Mouse (Mus musculus) erythroblast, embryonic 14.5 days (primary cell): Measurements from ENCODE around the gene Akt3. TPM values are rescaled to one million over a fixed set of nuclear protein-coding genes. Genes with fewer than 3 reads are reported as not detected.

ENCODE experiments used
- H3K27me3 ChIP-seq: 2 replicates; pipeline ENCODE4 v1.6.1; 2012; ENCODE audit warnings: inconsistent platforms; ENCODE audit not compliant: control insufficient read depth
- H3K36me3 ChIP-seq: 2 replicates; pipeline ENCODE4 v1.6.1; 2012; ENCODE audit warnings: mild to moderate bottlenecking, inconsistent platforms; ENCODE audit not compliant: control insufficient read depth
- H3K4me1 ChIP-seq: 2 replicates; pipeline ENCODE4 v1.6.1; 2012; ENCODE audit warnings: inconsistent platforms; ENCODE audit not compliant: control insufficient read depth
- H3K4me3 ChIP-seq: replicated peaks from 2 replicates; pipeline ENCODE3; 2012; ENCODE audit warnings: moderate library complexity, mild to moderate bottlenecking, inconsistent platforms
- H3K9me3 ChIP-seq: 2 replicates; pipeline ENCODE4 v1.6.1; 2012; ENCODE audit warnings: low read length, inconsistent platforms, mixed read lengths; ENCODE audit not compliant: control insufficient read depth
- GATA1 ChIP-seq: IDR thresholded peaks from 2 replicates; pipeline ENCODE4 v1.6.1; 2012; ENCODE audit warnings: low read length, inconsistent platforms, mixed read lengths
- TAL1 ChIP-seq: IDR thresholded peaks from 3 replicates; pipeline ENCODE4 v1.6.1; 2012; ENCODE audit warnings: low read length, inconsistent platforms, mixed read lengths
- polyA plus RNA-seq: library from polyadenylated mRNA; stranded (reverse); fragments of >175 nt; gene quantifications from 2 replicates; pipeline ENCODE4 v1.2.3, GENCODE M21; 2012

Akt3 gene
- polyA plus RNA-seq, 1 experiment = not detected

GRCm38 (mm10) chr1:177046963-177047362, 211.0 kb downstream of the Akt3 start:
- H3K9me3 ChIP-seq = no peaks in the 10 kb centered on the region

GRCm38 (mm10) chr1:177045885-177046284, 212.1 kb downstream of the Akt3 start:
- TF ChIP-seq TAL1 (no peak), GATA1 (no peak)
- Histone ChIP-seq H3K4me1 (no peaks in the 10 kb centered on the region), H3K27me3 (no peaks in the 10 kb centered on the region), H3K9me3 (no peaks in the 10 kb centered on the region), H3K36me3 (no peaks in the 10 kb centered on the region), H3K4me3 (no peak overlapping the region)

More at GRCm38 (mm10) chr1:177046963-177047362, 211.0 kb downstream of the Akt3 start:
- no peak for TF ChIP-seq GATA1
- no peak for TF ChIP-seq TAL1
- no peak overlapping the region for H3K4me3 ChIP-seq
- no peaks in the 10 kb centered on the region for H3K27me3 ChIP-seq
- H3K36me3 ChIP-seq = no peaks in the 10 kb centered on the region
- no peaks in the 10 kb centered on the region for H3K4me1 ChIP-seq

GRCm38 (mm10) chr1:177040058-177040457, 217.9 kb downstream of the Akt3 start:
- Histone ChIP-seq H3K27me3 (no peaks in the 10 kb centered on the region), H3K36me3 (no peaks in the 10 kb centered on the region), H3K4me3 (no peak overlapping the region), H3K9me3 (no peaks in the 10 kb centered on the region; the same call in 1 of the 2 replicates), H3K4me1 (no peaks in the 10 kb centered on the region)
- TF ChIP-seq TAL1 = no peak
- no peak for TF ChIP-seq GATA1

- Histone ChIP-seq H3K4me3 (no peak overlapping the region), H3K4me1 (no peaks in the 10 kb centered on the region), H3K9me3 (no peaks in the 10 kb centered on the region; the same call in 1 of the 2 replicates), H3K36me3 (no peaks in the 10 kb centered on the region), H3K27me3 (no peaks in the 10 kb centered on the region)
- TF ChIP-seq GATA1 (no peak), TAL1 (no peak)
These were observed 218.8 kb downstream of the Akt3 start for GRCm38 (mm10) chr1:177039093-177039674.

- TF ChIP-seq GATA1 (no peak), TAL1 (no peak)
- Histone ChIP-seq H3K27me3 (no peaks in the 10 kb centered on the region), H3K4me3 (no peak overlapping the region), H3K9me3 (no peaks in the 10 kb centered on the region; the same call in 1 of the 2 replicates), H3K36me3 (no peaks in the 10 kb centered on the region), H3K4me1 (no peaks in the 10 kb centered on the region)
These were observed 219.6 kb downstream of the Akt3 start for GRCm38 (mm10) chr1:177038383-177038782.

GRCm38 (mm10) chr1:177035460-177035859, 222.5 kb downstream of the Akt3 start:
- H3K36me3 ChIP-seq = no peaks in the 10 kb centered on the region
- no peak overlapping the region for H3K4me3 ChIP-seq
- H3K27me3 ChIP-seq = no peaks in the 10 kb centered on the region
- TF ChIP-seq GATA1 (no peak), TAL1 (no peak)
- H3K9me3 ChIP-seq = no peaks in the 10 kb centered on the region; the same call in 1 of the 2 replicates
- H3K4me1 ChIP-seq = no peaks in the 10 kb centered on the region

GRCm38 (mm10) chr1:177032233-177032632, 225.8 kb downstream of the Akt3 start:
- no peaks in the 10 kb centered on the region for H3K9me3 ChIP-seq
- no peak overlapping the region for H3K4me3 ChIP-seq
- H3K36me3 ChIP-seq = no peaks in the 10 kb centered on the region
- TF ChIP-seq GATA1 (no peak), TAL1 (no peak)
- H3K27me3 ChIP-seq = no peaks in the 10 kb centered on the region
- H3K4me1 ChIP-seq = no peaks in the 10 kb centered on the region

- H3K36me3 ChIP-seq = no peaks in the 10 kb centered on the region
- H3K27me3 ChIP-seq = no peaks in the 10 kb centered on the region
- H3K4me1 ChIP-seq = no peaks in the 10 kb centered on the region
- H3K9me3 ChIP-seq = no peaks in the 10 kb centered on the region
- H3K4me3 ChIP-seq = no peak overlapping the region
- TF ChIP-seq GATA1 (no peak), TAL1 (no peak)
These were observed 226.8 kb downstream of the Akt3 start for GRCm38 (mm10) chr1:177031196-177031595.

- no peak for TF ChIP-seq TAL1
- no peak for TF ChIP-seq GATA1
- H3K36me3 ChIP-seq = no peaks in the 10 kb centered on the region
- no peaks in the 10 kb centered on the region for H3K4me1 ChIP-seq
- no peaks in the 10 kb centered on the region for H3K27me3 ChIP-seq
- H3K9me3 ChIP-seq = no peaks in the 10 kb centered on the region
- no peak overlapping the region for H3K4me3 ChIP-seq
These were observed 227.3 kb downstream of the Akt3 start for GRCm38 (mm10) chr1:177030669-177031068.

- TF ChIP-seq TAL1 = no peak
- TF ChIP-seq GATA1 = no peak
- no peaks in the 10 kb centered on the region for H3K9me3 ChIP-seq
- H3K36me3 ChIP-seq = no peaks in the 10 kb centered on the region
These were observed 229.0 kb downstream of the Akt3 start for GRCm38 (mm10) chr1:177029032-177029431.

More at GRCm38 (mm10) chr1:177029032-177029431, 229.0 kb downstream of the Akt3 start:
- Histone ChIP-seq H3K4me3 (no peak overlapping the region), H3K27me3 (no peaks in the 10 kb centered on the region), H3K4me1 (no peaks in the 10 kb centered on the region)
